Mouse (Mus musculus): ENCODE measurements around the gene Il1rapl1. TPM values are rescaled to one million over a fixed set of nuclear protein-coding genes. Genes with fewer than 3 reads are reported as not detected.

The Il1rapl1 gene
- polyA plus RNA-seq (2012; rRNA removed; ENCODE audit: low replicate concordance) = not detected in 2 replicates

DNA sequence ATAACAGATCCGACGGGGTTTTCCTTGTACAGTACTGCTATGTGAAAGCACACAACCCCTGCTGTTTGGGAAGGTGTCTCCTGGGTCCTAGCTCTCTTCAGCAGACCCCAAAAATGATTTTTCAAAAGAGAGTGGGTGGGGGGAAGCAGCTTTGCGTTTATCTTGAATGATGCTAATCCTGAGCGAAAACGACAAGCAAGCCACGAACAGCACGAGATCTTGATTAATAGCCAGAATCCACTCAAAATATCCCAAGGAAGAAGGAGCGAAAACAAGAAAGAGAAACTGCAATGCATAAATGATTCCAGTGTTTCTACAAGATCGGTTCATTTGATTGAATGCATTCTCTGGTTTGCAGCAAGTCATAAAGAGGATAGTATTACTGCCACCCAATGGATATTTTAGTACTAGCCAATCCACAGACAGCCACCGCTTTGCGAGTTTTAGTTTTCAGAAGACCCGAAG lies at the start of gene Il1rapl1:
Il1rapl1 (minus strand) TSS at position 37 of the 465 bp plus-strand sequence.

